Mouse (Mus musculus) gastrocnemius, adult 18-20 months (tissue): ENCODE results near the gene Klk13. TPM values are rescaled to one million over a fixed set of nuclear protein-coding genes. Genes with fewer than 3 reads are reported as not detected.

Source experiments
- DNase-seq: peaks from one replicate; pipeline ENCODE4 v3.0.0; 2021; ENCODE audit warnings: low spot score
- total RNA-seq, 2 experiments: library from RNA; stranded (reverse); gene quantifications; 2 replicates each; pipeline ENCODE4 v1.2.3; 2021

Klk13 gene
- total RNA-seq, 2 experiments from 2014 or later, result 0.33 TPM; not detected in 1

- no peak for DNase-seq
Observed at GRCm38 (mm10) chr7:43770701-43771100, 58.3 kb downstream of the Klk13 start.

GRCm38 (mm10) chr7:43771916-43772315 is 59.5 kb downstream of the Klk13 start:
- DNase-seq, result no peak

GRCm38 (mm10) chr7:43772901-43773300 is 60.5 kb downstream of the Klk13 start:
- no peak for DNase-seq

- DNase-seq, result no peak
Observed at GRCm38 (mm10) chr7:43774364-43774763, 62.0 kb downstream of the Klk13 start, which contains the start of gene Klk11. Gene Klk11, plus strand, starts transcription at chr7:43774604.

- DNase-seq, result no peak
Observed at GRCm38 (mm10) chr7:43774802-43775201, 62.4 kb downstream of the Klk13 start.

GRCm38 (mm10) chr7:43775311-43776057 is 63.1 kb downstream of the Klk13 start:
- DNase-seq, result no peak

- DNase-seq, result no peak
Observed at GRCm38 (mm10) chr7:43776506-43776905, 64.1 kb downstream of the Klk13 start.

Other genes starting within 250 kb of the Klk13 start
- gene Vsig10l, start 249.4 kb upstream of the Klk13 start, total RNA-seq, result under 1 TPM; 0.85 to 0.87 TPM
- gene Iglon5, start 222.5 kb upstream of the Klk13 start, total RNA-seq, result under 1 TPM; 0.19 to 0.39 TPM
- not detected for gene 4931406B18Rik, start 206.6 kb upstream of the Klk13 start, total RNA-seq
- 1 to 10 TPM in 1 of 2 experiments, under 1 TPM in 1; 1.00 to 1.2 TPM for gene Cd33, start 168.1 kb upstream of the Klk13 start, total RNA-seq
- gene Zfp658, start 150.3 kb upstream of the Klk13 start, total RNA-seq, result under 1 TPM; 0.55 to 0.59 TPM
- gene Zfp719, start 133.0 kb upstream of the Klk13 start, total RNA-seq, result 1 to 10 TPM; 3.4 to 3.9 TPM
- not detected for gene Zfp819, start 105.4 kb upstream of the Klk13 start, total RNA-seq
- gene Ceacam18, start 77.9 kb upstream of the Klk13 start, total RNA-seq, result not detected
- gene Siglece, start 52.4 kb upstream of the Klk13 start, total RNA-seq, result under 1 TPM; 0.16 to 0.40 TPM
- 1 to 10 TPM; 1.7 to 2.0 TPM for gene Ctu1, start 40.6 kb upstream of the Klk13 start, total RNA-seq
- not detected for gene Klk14, start 22.1 kb upstream of the Klk13 start, total RNA-seq
- not detected for gene Klk12, start 56.3 kb downstream of the Klk13 start, total RNA-seq
- gene Klk11, start 62.0 kb downstream of the Klk13 start, total RNA-seq, result under 1 TPM in 1 of 2 experiments, not detected in 1; 0.53 TPM
- under 1 TPM; 0.39 to 0.47 TPM for gene Klk10, start 68.5 kb downstream of the Klk13 start, total RNA-seq
- not detected for gene Klk9, start 79.3 kb downstream of the Klk13 start, total RNA-seq
- 1 to 10 TPM; 1.1 to 1.3 TPM for gene Klk8, start 85.0 kb downstream of the Klk13 start, total RNA-seq
- gene Klk7, start 98.7 kb downstream of the Klk13 start, total RNA-seq, result not detected
- not detected for gene Klk6, start 111.9 kb downstream of the Klk13 start, total RNA-seq
- not detected for gene Klk5, start 129.4 kb downstream of the Klk13 start, total RNA-seq
- not detected for gene Klk4, start 168.6 kb downstream of the Klk13 start, total RNA-seq
- not detected for gene Klk15, start 221.2 kb downstream of the Klk13 start, total RNA-seq
- not detected for gene Klk1b8, start 238.1 kb downstream of the Klk13 start, total RNA-seq